Mouse (Mus musculus): ENCODE results near the gene Nup205. TPM values are rescaled to one million over a fixed set of nuclear protein-coding genes. Genes with fewer than 3 reads are reported as not detected.
A peak's percentile ranks its signal among the peaks of the same experiment; 100 is the strongest.
"Not testable (repeated sequence)": the region's sequence is repeated elsewhere in the genome, so short reads cannot be mapped to it uniquely, and the experiment has no call there.

Gene Nup205
- 10 to 100 TPM; 14.5 to 18.2 (median 16.1) TPM for total RNA-seq (2022)

DNA sequence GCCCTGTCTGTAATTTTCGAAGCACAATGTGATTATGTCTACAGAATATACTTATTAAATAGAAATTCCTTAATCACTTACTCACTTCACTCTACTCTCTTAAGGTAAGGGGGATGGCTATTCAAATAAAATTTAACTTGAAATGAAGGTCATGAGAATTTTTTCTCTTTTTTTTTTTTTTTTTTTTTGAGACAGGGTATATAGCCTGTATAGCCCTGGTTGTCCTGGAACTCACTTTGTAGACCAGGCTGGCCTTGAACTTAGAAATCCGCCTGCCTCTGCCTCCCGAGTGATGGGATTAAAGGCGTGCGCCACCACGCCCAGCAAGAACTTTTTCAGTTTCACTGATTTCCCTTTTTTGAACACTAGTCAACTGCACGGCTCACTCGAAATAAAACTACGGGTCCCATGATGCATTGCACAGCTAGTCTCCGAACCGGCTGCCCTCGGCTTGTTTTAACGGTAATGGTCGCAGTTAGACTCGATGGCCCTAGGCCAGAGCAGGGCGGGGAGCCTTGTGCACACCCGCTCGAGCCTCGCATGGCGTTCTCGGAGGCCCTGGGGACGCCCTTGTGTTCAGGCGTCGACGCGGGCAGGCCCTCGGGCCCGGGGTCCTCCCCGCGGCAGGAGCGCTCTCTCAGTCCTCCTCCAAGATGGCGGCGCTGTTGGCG is at the start of gene Nup205:
Nup205 (plus strand) TSS at position 443 of the 671 bp plus-strand sequence.
- DNase-seq (ENCODE audit: low spot score) = peak; percentile 86

GRCm38 (mm10) chr6:35132806-35133205 is 44.4 kb upstream of the Nup205 start:
- no peak for DNase-seq (ENCODE audit: low spot score)

DNA sequence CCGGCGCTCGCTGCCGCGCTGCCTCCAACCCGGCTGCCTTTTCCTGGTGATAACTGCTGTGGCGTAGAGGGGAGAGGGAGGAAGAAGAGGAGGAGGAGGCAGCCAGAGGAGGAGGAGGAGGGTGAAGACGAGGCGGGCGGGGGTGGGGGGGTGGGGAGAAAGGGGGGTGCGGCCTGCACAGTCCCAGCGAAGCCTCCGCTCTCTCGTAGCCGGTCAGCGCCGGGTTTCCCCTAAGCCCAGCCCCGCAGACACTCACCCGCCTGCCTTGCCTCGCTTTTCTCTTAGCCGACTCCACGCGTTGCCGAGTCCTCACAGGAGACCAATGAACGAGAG is 44.0 kb upstream of the Nup205 start:
- DNase-seq (ENCODE audit: low spot score) = no peak

DNA sequence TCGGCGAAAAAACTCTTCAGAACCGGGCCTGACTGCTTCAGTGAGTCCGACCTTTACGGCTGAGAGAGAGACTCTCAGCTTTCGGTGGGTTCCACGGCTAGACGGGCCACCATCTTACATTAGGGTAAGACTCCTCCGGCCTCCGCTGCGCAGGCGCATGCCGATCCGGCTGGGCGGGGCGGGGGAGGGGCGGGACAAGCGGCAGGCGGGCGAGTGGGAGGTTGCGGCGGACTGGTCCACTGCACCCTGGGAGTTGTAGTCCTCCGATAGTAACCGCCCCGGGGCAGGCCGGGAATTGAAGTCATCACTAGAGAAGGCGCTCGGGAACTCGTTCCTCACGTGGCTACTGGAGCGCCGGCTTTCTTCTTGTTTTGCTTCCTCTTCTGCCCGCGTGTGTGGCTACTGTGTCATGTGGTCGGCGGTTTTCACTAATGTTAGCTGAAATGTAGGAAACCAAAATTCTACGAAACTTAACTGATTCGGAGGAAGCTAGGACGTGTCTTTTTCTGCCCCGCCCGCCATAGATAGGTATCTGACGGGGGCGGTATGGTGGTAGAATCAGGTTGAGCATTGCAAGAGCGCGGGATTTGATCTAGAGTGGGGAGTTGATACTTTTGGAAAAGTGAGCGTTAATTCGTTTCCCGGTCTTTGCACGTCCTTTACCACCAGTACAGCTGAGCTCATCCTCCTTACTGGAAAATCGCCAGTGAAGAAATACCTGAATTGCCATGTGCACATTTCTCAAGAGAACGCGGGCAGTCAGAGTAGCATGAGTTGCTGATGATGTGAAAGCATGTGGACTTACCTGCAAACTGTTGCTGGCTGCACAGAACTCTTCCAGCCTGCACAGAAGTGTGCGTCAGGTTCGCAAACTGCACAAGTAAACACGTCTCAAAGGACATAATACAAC is 43.4 kb upstream of the Nup205 start, which contains the start of gene Cnot4:
Cnot4 (minus strand) TSS at position 146 of the 910 bp plus-strand sequence.
- DNase-seq (ENCODE audit: low spot score) = peak; percentile 99

- DNase-seq (ENCODE audit: low spot score) = no peak
These were observed 42.4 kb upstream of the Nup205 start for GRCm38 (mm10) chr6:35134844-35135243.

- DNase-seq (ENCODE audit: low spot score) = no peak
These were observed 36.9 kb upstream of the Nup205 start for GRCm38 (mm10) chr6:35140351-35140750.

DNA sequence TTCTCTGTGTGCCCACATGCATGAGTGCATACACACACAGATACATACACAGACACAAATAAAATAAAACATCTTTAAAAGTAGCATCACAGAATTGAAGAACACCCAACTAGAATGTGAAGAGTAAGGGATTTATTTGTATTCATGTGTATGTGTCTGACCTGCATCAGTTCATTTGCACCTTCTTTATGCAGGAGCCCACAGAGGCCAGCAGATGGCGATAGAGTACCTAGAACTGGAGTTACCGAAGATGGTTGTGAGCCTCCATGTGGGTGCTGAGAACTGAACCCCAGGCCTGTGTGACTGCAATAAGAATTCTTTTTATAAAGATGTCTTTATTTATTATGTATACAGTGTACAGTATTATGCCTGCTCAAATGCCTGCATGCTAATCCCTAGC is 31.7 kb upstream of the Nup205 start:
- no peak for DNase-seq (ENCODE audit: low spot score)

DNA sequence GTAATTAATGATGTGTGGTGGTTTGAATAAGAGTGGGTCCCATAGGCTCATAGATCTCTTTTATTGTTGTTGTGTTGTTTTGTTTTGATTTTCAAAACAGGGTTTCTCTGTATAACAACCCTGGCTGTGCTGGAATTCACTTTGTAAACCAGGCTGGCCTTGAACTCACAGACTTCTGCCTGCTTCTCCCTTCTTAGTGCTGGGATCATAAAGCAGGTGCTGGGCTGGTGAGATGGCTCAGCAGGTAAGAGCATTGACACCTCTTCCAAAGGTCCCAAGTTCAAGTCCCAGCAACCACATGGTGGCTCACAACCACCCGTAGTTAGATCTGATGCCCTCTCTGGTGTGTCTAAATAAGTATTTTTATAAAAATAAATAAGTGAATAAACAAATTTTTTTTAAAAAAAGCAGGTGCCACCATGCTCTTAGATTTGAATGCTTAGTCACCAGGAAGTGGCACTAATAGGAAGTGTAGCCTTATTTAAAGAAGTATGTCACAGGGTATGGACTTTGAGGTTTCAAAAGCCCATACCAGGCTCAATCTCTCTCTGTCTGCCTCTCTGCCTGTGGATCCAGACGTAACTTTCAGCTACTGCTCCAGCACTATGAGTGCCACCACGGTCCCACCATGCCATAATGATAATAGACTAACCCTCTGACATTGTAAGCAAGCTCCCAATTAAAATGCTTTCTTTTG is 29.3 kb upstream of the Nup205 start:
- DNase-seq (ENCODE audit: low spot score) = no peak

DNA sequence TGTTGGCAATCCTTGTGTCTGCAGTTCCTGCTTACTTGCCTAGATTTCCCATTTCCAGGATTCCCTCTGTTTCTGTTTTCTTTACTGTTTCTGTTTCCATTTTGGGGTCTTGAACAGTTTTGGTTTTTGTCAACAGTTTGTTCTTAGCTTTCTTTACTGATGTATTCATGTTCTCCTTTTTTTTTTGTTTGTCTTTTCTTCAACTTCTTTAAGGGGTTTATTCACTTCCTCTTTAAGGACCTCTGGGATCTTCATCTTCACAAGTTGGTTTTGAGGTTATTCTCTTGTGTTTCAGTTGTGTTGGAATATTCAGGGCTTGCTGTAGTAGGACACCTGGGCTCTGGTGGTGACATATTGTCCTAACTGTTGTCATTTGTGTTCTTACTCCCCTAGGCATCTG is 22.7 kb upstream of the Nup205 start:
- DNase-seq (ENCODE audit: low spot score) = no peak

- DNase-seq (ENCODE audit: low spot score) = no peak
These were observed 8.0 kb upstream of the Nup205 start for GRCm38 (mm10) chr6:35169250-35169649.

GRCm38 (mm10) chr6:35172028-35172427 is 5.2 kb upstream of the Nup205 start:
- not testable (repeated sequence) for DNase-seq (ENCODE audit: low spot score)

GRCm38 (mm10) chr6:35173181-35173580 is 4.0 kb upstream of the Nup205 start:
- DNase-seq (ENCODE audit: low spot score) = no peak

GRCm38 (mm10) chr6:35177650-35178272 is 540 bp downstream of the Nup205 start:
- peak; percentile 9 for DNase-seq (ENCODE audit: low spot score)

- DNase-seq (ENCODE audit: low spot score) = not testable (repeated sequence)
These were observed 2.1 kb downstream of the Nup205 start for GRCm38 (mm10) chr6:35179299-35179698.

DNA sequence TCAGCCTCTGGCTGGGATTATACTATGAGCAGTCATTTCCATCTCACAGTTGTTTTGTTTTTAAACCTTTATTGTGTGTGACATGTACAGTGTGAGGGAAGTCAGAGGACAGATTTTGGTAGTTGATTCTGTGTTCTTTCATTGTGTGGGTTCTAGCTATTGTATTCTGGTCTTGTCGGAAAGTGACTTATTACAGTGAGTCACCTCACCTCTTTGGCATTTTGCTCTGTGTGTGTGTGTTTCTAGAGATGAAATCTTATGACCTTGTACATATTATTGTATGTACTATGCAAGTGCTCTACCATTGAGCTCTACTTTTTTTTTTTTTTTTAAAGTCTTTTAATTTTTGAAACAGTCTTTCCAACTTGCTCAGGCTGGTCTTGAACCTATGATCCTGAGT is 7.6 kb downstream of the Nup205 start:
- DNase-seq (ENCODE audit: low spot score) = no peak

GRCm38 (mm10) chr6:35191198-35191597 is 14.0 kb downstream of the Nup205 start:
- DNase-seq (ENCODE audit: low spot score) = no peak

DNA sequence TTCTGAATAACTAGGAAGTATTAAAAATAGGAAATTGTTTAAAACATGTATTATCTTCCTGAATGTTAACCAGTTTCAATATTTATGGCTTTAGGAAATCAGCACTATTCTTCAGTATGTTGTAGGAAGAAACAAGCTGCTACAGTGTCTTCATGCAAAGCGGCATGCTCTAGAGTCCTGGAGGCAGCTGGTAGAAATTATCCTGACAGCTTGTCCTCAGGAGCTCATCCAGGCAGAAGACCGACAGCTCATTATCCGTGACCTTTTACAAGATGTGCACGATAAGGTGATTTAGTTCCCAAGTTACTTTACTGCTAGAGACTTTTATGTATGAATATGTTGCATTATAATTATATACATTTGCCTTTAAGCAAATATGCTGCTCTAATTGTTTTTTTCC is 48.5 kb downstream of the Nup205 start:
- no peak for DNase-seq (ENCODE audit: low spot score)

DNA sequence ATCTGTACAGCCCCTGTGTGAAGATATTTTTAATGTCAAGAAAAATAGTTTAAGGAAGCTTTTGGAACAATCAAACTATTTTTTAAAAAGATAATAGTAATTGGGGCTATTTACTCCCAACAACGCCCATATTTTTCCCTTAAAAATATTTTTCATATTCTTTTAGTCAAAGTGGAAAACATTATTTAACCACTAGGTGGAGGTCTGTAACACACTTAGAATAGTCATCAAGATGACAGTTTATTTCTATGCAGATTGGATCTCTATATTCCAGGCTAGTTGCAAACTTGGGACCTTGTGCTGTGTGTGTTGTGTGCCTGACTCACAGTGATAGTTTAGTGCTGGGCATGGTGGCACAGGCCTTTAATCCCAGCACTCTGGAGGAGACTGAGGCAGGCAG is 52.2 kb downstream of the Nup205 start:
- DNase-seq (ENCODE audit: low spot score) = no peak

DNA sequence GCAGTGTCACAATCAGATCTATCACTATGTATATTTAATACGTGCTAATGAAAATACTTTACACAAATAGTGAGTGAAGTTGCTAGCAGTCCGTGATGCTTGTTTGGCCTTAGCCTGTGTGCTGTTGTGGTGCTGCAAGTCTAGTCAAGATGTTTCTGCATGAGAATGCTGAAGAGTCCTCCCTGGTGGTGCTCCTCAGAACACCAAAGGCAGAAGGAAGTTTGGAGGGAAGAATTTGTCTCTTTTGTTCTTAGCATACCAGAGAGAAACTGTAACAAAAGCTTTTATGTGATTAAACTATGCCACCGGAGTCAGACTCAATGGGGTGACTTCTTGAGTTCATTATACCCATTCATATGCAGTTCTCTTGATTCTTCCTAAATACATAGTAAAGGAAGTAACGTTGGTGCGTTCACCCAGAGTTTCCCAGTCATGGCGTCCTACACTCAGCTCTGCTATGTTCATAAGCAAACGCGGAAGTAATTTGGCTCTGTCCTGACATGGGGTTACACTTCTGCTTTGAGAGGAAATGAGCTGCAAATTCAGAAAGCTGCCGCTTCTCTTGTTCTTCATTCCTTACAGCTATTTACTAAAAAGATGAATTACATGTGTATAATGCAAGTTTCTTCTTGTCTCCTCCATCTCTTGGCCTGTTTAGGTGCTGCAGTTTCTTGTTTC is 59.0 kb downstream of the Nup205 start:
- no peak for DNase-seq (ENCODE audit: low spot score)

- no peak for DNase-seq (ENCODE audit: low spot score)
These were observed 66.0 kb downstream of the Nup205 start for GRCm38 (mm10) chr6:35243252-35243651.

GRCm38 (mm10) chr6:35243989-35244388 is 66.8 kb downstream of the Nup205 start:
- DNase-seq (ENCODE audit: low spot score) = no peak
